Mouse (Mus musculus) liver, embryonic 12.5 days (tissue): Measurements from ENCODE around the gene Ngb. TPM values are rescaled to one million over a fixed set of nuclear protein-coding genes. Genes with fewer than 3 reads are reported as not detected.

Experiments
- ATAC-seq: fragments of 200-750 bp; cut with Nextera tagmentation; 2 replicates; pipeline ENCODE4 v1.8.0; 2017; ENCODE audit warnings: moderate number of reproducible peaks, mild to moderate bottlenecking, moderate library complexity
- H3K27ac ChIP-seq: fragments of 300-500 bp; sonication (generic); 2 replicates; pipeline ENCODE4 v1.5.1; 2016; ENCODE audit warnings: mild to moderate bottlenecking
- H3K27me3 ChIP-seq: fragments of 300-500 bp; sonication (generic); replicated peaks from 2 replicates; pipeline ENCODE4 v1.6.1; 2016; ENCODE audit warnings: mild to moderate bottlenecking, moderate library complexity
- H3K36me3 ChIP-seq: fragments of 300-500 bp; sonication (generic); 2 replicates; pipeline ENCODE4 v1.6.1; 2016; ENCODE audit warnings: mild to moderate bottlenecking, moderate library complexity
- H3K4me1 ChIP-seq: fragments of 300-500 bp; sonication (generic); 2 replicates; pipeline ENCODE4 v1.6.1; 2016
- H3K4me2 ChIP-seq: fragments of 300-500 bp; sonication (generic); 2 replicates; pipeline ENCODE4 v1.6.1; 2016; ENCODE audit warnings: mild to moderate bottlenecking, moderate library complexity
- H3K4me3 ChIP-seq: fragments of 300-500 bp; sonication (generic); 2 replicates; pipeline ENCODE4 v1.5.1; 2016; ENCODE audit warnings: mild to moderate bottlenecking, moderate library complexity
- H3K9ac ChIP-seq: fragments of 300-500 bp; sonication (generic); 2 replicates; pipeline ENCODE4 v1.6.1; 2016; ENCODE audit warnings: mild to moderate bottlenecking, moderate library complexity
- H3K9me3 ChIP-seq: fragments of 300-500 bp; sonication (generic); replicated peaks from 2 replicates; pipeline ENCODE4 v1.6.1; 2016; ENCODE audit warnings: mild to moderate bottlenecking, moderate library complexity
- WGBS: fragments of 180-500 bp; shearing (Covaris S2); methylation state at CpG from one replicate; pipeline ENCODE4 v1.1.7; 2016; ENCODE audit not compliant: insufficient replicate concordance; 5-methylcytosine and 5-hydroxymethylcytosine counted together
- polyA plus RNA-seq: library from polyadenylated mRNA; unstranded; fragments of >200 nt; fragmentation: Nextera tagmentation; extraction: Ambion mirVana; gene quantifications from 2 replicates; pipeline ENCODE4 v1.2.1, GENCODE M21; 2016

The Ngb gene
- 0.17 TPM in 1 of 2 replicates, not detected in the other for polyA plus RNA-seq

DNA sequence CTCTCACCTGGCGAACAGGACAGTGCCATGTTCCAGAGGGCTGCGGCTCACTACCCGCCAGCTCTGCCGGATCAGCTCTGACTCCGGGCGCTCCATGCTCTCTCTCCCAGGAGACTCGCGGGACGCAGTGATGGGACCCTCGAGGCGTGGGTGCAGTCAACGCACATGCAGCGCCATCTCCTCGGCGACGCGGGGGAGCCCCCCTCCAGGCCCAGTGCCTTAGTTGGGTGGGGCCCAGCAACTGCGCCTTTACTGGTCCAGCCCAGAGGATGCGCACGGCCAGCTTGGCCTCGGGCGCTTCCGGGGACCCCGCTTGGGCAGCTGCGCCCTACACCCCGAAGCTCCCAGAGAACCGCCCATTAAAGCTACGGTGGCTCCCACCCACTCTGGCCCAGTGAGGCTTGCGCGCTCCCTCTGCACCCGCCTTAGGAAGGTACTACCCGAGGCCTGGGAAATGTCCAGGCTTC is at the start of gene Ngb:
Gene Ngb, minus strand, starts transcription at position 375 of the 467 bp plus-strand sequence.
- Histone ChIP-seq H3K27ac (no peak within 1 kb of the TSS), H3K4me3 (0 out of 2 replicates have a peak within 1 kb of the TSS, but pooled peaks have one; percentile 4), H3K9me3 (no peaks in the 10 kb centered on the region), H3K9ac (no peak within 1 kb of the TSS), H3K27me3 (peaks cover 67% of the 10 kb centered on the region), H3K4me2 (peak within 1 kb of the TSS; percentile 50), H3K4me1 (0 out of 2 replicates have a peak, but pooled peaks cover 7% of the 10 kb centered on the region), H3K36me3 (no peaks in the 10 kb centered on the region)
- 7% methylated on average over 32 of the region's 32 CpGs for WGBS
- ATAC-seq, result no peak

DNA sequence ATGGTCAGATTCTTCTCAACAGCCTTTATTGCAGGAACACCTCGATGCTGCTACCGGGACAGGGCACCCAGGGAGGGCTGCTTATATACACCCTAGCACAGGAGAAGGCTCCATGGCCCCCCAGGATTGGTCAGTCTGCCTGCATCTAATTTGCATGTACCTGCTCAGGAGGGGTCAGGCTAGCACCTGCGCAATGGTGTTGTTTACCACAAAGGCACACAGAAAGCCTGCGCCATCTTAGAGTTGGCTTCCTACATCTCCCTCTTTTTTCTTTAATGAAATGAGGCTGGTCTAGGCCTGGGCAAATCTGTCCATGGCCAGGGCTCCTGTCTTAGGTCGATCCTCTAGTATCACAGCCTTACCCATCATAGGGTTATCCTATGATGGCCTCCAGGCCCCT is 47.1 kb upstream of the Ngb start:
- Histone ChIP-seq H3K4me2 (no peak overlapping the region), H3K4me3 (no peak overlapping the region), H3K36me3 (peaks cover 14% of the 10 kb centered on the region), H3K4me1 (peaks cover 20% of the 10 kb centered on the region), H3K27ac (no peak overlapping the region), H3K9ac (no peak overlapping the region), H3K27me3 (no peaks in the 10 kb centered on the region), H3K9me3 (peaks cover 14% of the 10 kb centered on the region)
- no peak for ATAC-seq
- 91% methylated on average over 5 of the region's 5 CpGs for WGBS

DNA sequence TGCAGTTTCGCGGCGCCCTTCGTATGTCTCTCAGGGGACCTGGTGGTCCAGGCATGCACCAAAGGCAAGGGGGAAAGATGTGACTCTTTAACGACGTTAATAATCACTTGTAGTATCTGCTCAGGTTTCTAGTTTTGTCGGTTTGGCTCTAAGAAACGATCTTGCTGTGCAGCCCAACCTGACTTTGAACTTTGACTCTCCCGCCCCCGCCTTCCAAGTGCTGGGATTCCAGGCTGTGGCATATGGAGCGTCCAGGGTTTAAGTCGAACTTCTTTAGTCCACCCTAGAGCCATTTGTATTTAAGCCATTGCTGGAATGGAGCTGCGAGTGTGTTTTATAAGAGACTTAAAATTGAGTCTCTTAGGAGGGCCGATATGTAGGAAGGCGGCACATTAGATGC is 45.8 kb upstream of the Ngb start:
- Histone ChIP-seq H3K27ac (peak overlapping the region; percentile 89), H3K4me1 (peaks cover 20% of the 10 kb centered on the region), H3K4me3 (peak overlapping the region; percentile 96), H3K27me3 (no peaks in the 10 kb centered on the region), H3K9me3 (peaks cover 10% of the 10 kb centered on the region), H3K9ac (peak overlapping the region; percentile 82), H3K36me3 (peaks cover 14% of the 10 kb centered on the region), H3K4me2 (peak overlapping the region; percentile 92)
- ATAC-seq, result no peak
- 16% methylated on average over 15 of the region's 15 CpGs for WGBS

DNA sequence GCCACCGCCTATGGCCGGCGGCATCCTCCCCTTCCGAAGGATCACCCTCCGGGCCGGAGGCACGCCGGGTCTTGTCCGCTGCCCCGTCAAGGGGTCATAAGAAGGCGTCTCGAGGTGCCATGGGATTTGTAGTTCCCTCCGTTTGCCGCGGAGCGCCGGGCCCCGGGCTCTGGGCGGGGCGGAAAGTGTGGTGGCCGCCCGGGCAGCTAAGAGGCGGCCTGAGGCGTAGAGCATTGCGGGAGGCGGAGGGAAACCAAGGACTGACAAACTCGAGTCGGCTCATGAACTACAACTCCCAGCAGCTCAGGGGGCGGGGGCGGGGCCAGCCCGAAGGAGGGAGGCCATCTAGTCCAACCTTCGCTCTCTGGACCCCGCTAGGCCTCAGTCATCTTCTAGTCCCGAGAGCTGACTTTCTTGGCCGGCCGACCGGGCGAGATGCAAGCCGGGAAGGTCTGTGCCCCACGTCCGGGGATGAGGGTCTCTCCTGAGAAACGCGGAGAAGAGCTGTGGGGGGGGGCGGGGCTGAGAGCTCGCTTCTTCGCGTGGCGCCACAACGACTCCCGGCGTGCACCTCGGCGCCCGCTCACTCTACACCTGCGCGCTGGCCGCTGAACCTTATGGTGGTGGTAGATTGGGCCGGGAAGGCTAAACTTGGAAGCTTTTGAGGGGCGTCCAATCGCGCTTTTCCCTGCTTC is 45.2 kb upstream of the Ngb start, which contains the start of gene Pomt2:
Gene Pomt2, minus strand, starts transcription at position 574 of the 695 bp plus-strand sequence.
- Histone ChIP-seq H3K27me3 (no peaks in the 10 kb centered on the region), H3K9me3 (peaks cover 5% of the 10 kb centered on the region; the same call in 1 of the 2 replicates), H3K9ac (peak within 1 kb of the TSS; percentile 82), H3K4me1 (peaks cover 20% of the 10 kb centered on the region), H3K27ac (peak within 1 kb of the TSS; percentile 89), H3K4me3 (peak within 1 kb of the TSS; percentile 96), H3K4me2 (peak within 1 kb of the TSS; percentile 92), H3K36me3 (peaks cover 9% of the 10 kb centered on the region)
- peak; percentile 97 for ATAC-seq
- under 1% methylated on average over 61 of the region's 61 CpGs for WGBS

DNA sequence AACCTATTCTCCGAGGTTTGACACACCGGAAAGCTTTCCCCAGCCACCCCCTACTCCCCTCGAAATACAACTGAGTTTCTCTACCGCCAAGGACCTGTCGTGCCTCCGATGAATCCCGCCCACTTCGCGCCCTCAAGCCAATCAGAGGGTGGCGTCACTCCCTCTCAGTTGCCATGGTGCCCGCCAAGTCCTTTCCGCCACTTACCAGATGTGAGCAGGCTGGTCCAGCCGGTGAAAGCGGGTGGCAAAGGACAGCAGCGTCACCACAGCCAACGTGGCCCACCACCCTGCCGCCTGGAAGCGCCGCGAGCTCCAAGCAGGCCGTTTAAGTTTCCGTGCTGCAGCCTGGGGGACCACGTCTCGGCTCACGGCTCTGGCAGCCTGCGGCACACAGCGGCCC is 44.6 kb upstream of the Ngb start, which contains the start of gene Gstz1:
Gene Gstz1, plus strand, starts transcription at position 200 of the 400 bp plus-strand sequence.
- H3K27me3 ChIP-seq, result no peaks in the 10 kb centered on the region
- H3K4me2 ChIP-seq, result peak within 1 kb of the TSS; percentile 92
- peaks cover 21% of the 10 kb centered on the region for H3K4me1 ChIP-seq
- H3K9me3 ChIP-seq, result peaks cover 5% of the 10 kb centered on the region; the same call in 1 of the 2 replicates
- peaks cover 8% of the 10 kb centered on the region for H3K36me3 ChIP-seq
- H3K4me3 ChIP-seq, result peak within 1 kb of the TSS; percentile 96
- peak within 1 kb of the TSS; percentile 89 for H3K27ac ChIP-seq
- WGBS, result under 1% methylated on average over 27 of the region's 27 CpGs
- ATAC-seq, result peak; percentile 81
- peak within 1 kb of the TSS; percentile 82 for H3K9ac ChIP-seq

DNA sequence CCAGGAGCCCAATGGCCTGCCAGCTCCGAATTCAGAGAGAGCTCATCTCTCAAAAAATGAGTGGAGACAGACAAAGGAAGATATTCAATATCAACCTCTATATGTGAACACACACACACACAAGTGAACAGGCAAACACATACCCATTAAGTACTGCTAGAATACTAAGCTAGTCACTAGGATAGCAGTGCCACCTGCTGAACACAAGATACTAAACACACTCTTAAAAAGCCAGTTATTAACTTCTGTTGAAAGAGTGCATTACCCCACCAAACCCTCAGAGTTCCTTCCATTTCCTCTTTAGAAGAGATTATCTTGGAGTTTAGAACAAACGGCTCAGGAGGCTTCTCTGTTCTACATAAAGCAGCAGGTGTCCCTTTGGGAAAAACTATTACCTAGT is 39.8 kb upstream of the Ngb start:
- Histone ChIP-seq H3K27ac (no peak overlapping the region), H3K4me1 (peaks cover 21% of the 10 kb centered on the region)

DNA sequence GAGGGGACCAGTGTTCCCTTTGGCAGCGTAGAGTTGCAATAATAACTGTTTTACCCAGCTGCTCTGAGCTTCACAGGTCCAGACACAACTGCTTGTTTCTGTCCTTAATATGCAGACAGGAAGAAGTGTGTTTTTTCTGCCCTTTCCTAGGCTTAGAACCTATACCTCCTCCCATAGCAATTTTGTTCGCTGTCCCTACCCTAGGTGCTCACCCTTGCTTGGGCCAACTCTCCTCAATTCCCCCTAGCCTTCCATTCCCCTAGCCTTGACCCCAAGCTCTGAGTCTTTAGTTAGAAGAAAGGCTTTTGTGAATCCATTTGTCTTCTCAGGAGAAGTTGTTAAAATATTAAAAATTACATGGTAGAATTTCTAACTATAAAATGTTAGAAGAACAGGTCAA is 36.4 kb upstream of the Ngb start:
- 0 out of 2 replicates have a peak, but pooled peaks cover 8% of the 10 kb centered on the region for H3K36me3 ChIP-seq
- no peak for ATAC-seq
- H3K27ac ChIP-seq, result no peak overlapping the region
- no peak overlapping the region for H3K9ac ChIP-seq
- H3K9me3 ChIP-seq, result no peaks in the 10 kb centered on the region
- peaks cover 11% of the 10 kb centered on the region; the same call in 1 of the 2 replicates for H3K4me1 ChIP-seq
- no peak overlapping the region for H3K4me2 ChIP-seq
- H3K4me3 ChIP-seq, result no peak overlapping the region
- H3K27me3 ChIP-seq, result no peaks in the 10 kb centered on the region
- WGBS, result 62% methylated on average over 2 of the region's 2 CpGs

More for the DNA sequence above, 39.8 kb upstream of the Ngb start:
- Histone ChIP-seq H3K4me2 (no peak overlapping the region), H3K9me3 (no peaks in the 10 kb centered on the region), H3K27me3 (no peaks in the 10 kb centered on the region), H3K9ac (no peak overlapping the region), H3K36me3 (0 out of 2 replicates have a peak, but pooled peaks cover 8% of the 10 kb centered on the region), H3K4me3 (no peak overlapping the region)
- no peak for ATAC-seq
- WGBS, result 55% methylated on average over 2 of the region's 2 CpGs

DNA sequence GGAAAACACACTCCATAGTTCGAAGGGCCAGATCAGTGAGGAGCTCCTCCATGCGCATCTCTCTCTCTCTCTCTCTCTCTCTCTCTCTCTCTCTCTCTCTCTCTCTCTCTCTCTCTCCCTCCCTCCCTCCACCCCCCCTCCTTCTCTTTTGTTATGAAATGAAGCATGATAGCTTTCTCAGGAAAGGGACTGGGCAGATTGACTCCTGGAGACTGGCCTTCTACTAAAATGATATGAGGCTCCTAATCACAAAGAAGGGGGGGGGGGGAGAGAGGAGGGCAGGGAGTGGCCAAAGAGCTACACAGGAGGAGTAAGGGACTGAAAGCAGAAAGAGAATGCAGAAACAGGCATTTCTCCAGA is 36.0 kb upstream of the Ngb start:
- H3K9me3 ChIP-seq, result no peaks in the 10 kb centered on the region
- no peak overlapping the region for H3K9ac ChIP-seq
- WGBS, result 93% methylated on average over 2 of the region's 2 CpGs
- H3K36me3 ChIP-seq, result 0 out of 2 replicates have a peak, but pooled peaks cover 8% of the 10 kb centered on the region
- no peaks in the 10 kb centered on the region for H3K27me3 ChIP-seq
- H3K4me3 ChIP-seq, result no peak overlapping the region
- peaks cover 11% of the 10 kb centered on the region; the same call in 1 of the 2 replicates for H3K4me1 ChIP-seq
- no peak for ATAC-seq
- H3K4me2 ChIP-seq, result no peak overlapping the region
- no peak overlapping the region for H3K27ac ChIP-seq

DNA sequence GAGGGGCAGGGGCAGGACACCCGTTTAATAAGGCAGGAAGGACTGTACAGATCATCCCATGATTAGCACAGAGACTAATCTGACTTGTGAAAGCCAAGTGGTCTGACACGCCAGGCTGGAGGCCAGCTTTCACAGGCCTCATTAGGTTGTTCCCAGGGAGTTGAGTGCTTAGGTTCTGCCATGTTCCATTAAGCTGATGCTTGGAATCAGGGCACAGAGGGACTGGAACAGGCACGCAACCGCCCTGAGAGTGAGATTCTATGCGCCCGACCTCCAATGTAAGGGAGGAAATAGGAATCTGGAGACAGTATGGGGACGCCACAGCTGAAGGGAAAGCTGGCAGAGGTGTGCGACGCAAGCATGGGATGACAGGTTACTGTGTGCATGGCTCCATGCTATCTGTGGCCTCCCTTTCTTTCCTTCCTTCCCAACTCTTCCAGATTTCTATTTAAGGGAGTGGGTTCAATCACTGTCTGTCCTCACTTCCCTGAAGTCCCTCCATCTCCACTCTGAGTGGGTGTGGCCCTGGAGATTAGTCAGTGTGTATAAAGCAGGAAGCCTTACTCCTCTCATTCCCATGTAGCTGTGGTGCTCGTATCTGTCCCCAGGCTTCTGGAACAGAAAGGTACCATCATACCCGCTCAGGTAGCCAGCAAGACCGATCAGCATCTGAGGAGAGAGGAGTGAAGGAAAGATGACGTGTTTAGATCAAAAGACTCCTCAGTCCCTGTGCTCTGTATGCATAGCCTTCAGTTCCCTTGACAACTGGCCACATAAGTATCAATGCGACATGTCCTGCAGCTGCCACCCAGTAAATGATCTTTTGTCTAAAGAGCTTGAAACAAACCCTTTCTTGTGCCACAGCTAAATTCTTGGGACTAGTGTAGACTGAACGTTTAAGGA is 35.4 kb upstream of the Ngb start:
- 77% methylated on average over 15 of the region's 15 CpGs for WGBS
- no peak for ATAC-seq
- Histone ChIP-seq H3K27me3 (no peaks in the 10 kb centered on the region), H3K9ac (no peak overlapping the region), H3K4me2 (no peak overlapping the region), H3K36me3 (0 out of 2 replicates have a peak, but pooled peaks cover 8% of the 10 kb centered on the region), H3K9me3 (no peaks in the 10 kb centered on the region), H3K4me3 (no peak overlapping the region), H3K27ac (no peak overlapping the region), H3K4me1 (peaks cover 14% of the 10 kb centered on the region)

DNA sequence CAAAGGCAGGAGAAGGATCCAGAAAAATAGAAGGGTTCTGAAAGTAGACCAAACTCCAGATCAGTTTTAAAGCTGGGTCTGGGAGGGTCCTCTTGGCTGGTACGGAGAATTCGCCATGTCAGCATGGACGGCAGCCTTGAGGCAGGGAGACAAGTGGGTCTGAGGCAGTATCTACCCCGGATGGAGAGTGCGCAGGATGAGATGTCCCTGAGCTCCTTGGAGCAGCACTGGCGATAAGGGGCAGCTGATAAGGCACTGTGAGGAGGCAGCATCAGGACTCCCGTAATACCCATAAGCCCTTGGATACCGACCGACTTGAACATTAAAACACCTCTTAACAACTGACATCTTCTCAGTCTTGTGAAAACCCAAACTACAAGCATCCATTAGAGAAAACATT is 30.4 kb upstream of the Ngb start:
- Histone ChIP-seq H3K4me2 (no peak overlapping the region), H3K9ac (no peak overlapping the region), H3K4me1 (peaks cover 13% of the 10 kb centered on the region), H3K27ac (no peak overlapping the region), H3K36me3 (peaks cover 19% of the 10 kb centered on the region; the same call in 1 of the 2 replicates), H3K4me3 (no peak overlapping the region), H3K9me3 (no peaks in the 10 kb centered on the region), H3K27me3 (no peaks in the 10 kb centered on the region)
- 49% methylated on average over 9 of the region's 9 CpGs for WGBS
- peak; percentile 70 for ATAC-seq

DNA sequence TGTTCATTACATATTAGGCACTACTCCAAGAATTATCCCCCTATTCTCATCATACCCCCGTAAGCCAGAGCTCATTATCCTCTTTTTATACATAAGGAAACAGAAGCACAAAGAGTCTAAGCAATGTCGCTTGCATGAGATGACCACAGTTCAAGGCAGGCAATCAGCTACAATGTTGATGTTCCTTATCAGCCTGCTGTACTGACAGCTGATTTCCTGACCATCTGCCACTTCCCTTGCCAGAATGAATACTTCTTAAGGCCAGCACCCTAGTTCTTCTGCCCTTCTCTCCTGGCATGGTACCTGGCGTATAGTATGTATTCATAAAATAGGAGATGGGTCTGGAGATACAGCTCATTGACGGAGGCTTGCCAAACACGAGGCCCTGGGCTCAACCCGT is 29.9 kb upstream of the Ngb start:
- Histone ChIP-seq H3K9ac (no peak overlapping the region), H3K4me3 (no peak overlapping the region), H3K4me2 (no peak overlapping the region), H3K27ac (no peak overlapping the region), H3K9me3 (no peaks in the 10 kb centered on the region), H3K36me3 (peaks cover 15% of the 10 kb centered on the region; the same call in 1 of the 2 replicates), H3K4me1 (peaks cover 13% of the 10 kb centered on the region), H3K27me3 (no peaks in the 10 kb centered on the region)
- 46% methylated on average over 6 of the region's 6 CpGs for WGBS
- no peak for ATAC-seq
